Mouse (Mus musculus) right cerebral cortex, postnatal 14 days (tissue): Measurements from ENCODE around the gene Fam131c.

Experiments used
- DNase-seq: peaks from one replicate; pipeline ENCODE4 v3.0.0; 2022

Gene Fam131c

GRCm38 (mm10) chr4:141367997-141368791 is at the start of gene Fam131c:
Gene Fam131c (plus strand): TSS chr4:141368220.
- no peak for DNase-seq

GRCm38 (mm10) chr4:141322526-141322925 is 45.5 kb upstream of the Fam131c start:
- no peak for DNase-seq

- DNase-seq = no peak
Observed at GRCm38 (mm10) chr4:141324771-141325191, 43.2 kb upstream of the Fam131c start.

GRCm38 (mm10) chr4:141325636-141326035 is 42.4 kb upstream of the Fam131c start:
- no peak for DNase-seq

GRCm38 (mm10) chr4:141327075-141327474 is 40.9 kb upstream of the Fam131c start:
- DNase-seq = no peak

- DNase-seq = no peak
Observed at GRCm38 (mm10) chr4:141328742-141329141, 39.3 kb upstream of the Fam131c start.

GRCm38 (mm10) chr4:141329968-141330367 is 38.1 kb upstream of the Fam131c start:
- DNase-seq = no peak

GRCm38 (mm10) chr4:141331446-141331845 is 36.6 kb upstream of the Fam131c start:
- DNase-seq = no peak

- no peak for DNase-seq
Observed at GRCm38 (mm10) chr4:141332258-141332657, 35.8 kb upstream of the Fam131c start.

GRCm38 (mm10) chr4:141334695-141335094 is 33.3 kb upstream of the Fam131c start:
- no peak for DNase-seq

- DNase-seq = no peak
Observed at GRCm38 (mm10) chr4:141335263-141335796, 32.7 kb upstream of the Fam131c start.

GRCm38 (mm10) chr4:141336196-141336595 is 31.8 kb upstream of the Fam131c start:
- DNase-seq = no peak

GRCm38 (mm10) chr4:141337986-141338385 is 30.0 kb upstream of the Fam131c start:
- no peak for DNase-seq

GRCm38 (mm10) chr4:141338853-141339252 is 29.2 kb upstream of the Fam131c start:
- no peak for DNase-seq

- no peak for DNase-seq
Observed at GRCm38 (mm10) chr4:141341477-141341876, 26.5 kb upstream of the Fam131c start.

- no peak for DNase-seq
Observed at GRCm38 (mm10) chr4:141343515-141343914, 24.5 kb upstream of the Fam131c start.

GRCm38 (mm10) chr4:141345219-141345618 is 22.8 kb upstream of the Fam131c start:
- no peak for DNase-seq

- DNase-seq = no peak
Observed at GRCm38 (mm10) chr4:141347365-141347797, 20.6 kb upstream of the Fam131c start.

- DNase-seq = no peak
Observed at GRCm38 (mm10) chr4:141348616-141349015, 19.4 kb upstream of the Fam131c start.

- DNase-seq = no peak
Observed at GRCm38 (mm10) chr4:141350015-141350414, 18.0 kb upstream of the Fam131c start.

- no peak for DNase-seq
Observed at GRCm38 (mm10) chr4:141351972-141352371, 16.0 kb upstream of the Fam131c start.

- DNase-seq = no peak
Observed at GRCm38 (mm10) chr4:141352986-141353385, 15.0 kb upstream of the Fam131c start.

GRCm38 (mm10) chr4:141353868-141354267 is 14.2 kb upstream of the Fam131c start:
- DNase-seq = no peak

- DNase-seq = no peak
Observed at GRCm38 (mm10) chr4:141357811-141358210, 10.2 kb upstream of the Fam131c start.

- DNase-seq = no peak
Observed at GRCm38 (mm10) chr4:141359222-141359621, 8.8 kb upstream of the Fam131c start.
